Mouse (Mus musculus): ENCODE measurements around the gene Dapk1. TPM values are rescaled to one million over a fixed set of nuclear protein-coding genes. Genes with fewer than 3 reads are reported as not detected.

Gene Dapk1
- polyA plus RNA-seq, 1 experiment from 2014 or later: 14.8 TPM

GRCm38 (mm10) chr13:60695186-60695980 is 93.6 kb downstream of the Dapk1 start:
- no peaks in the 10 kb centered on the region for H3K9me3 ChIP-seq (ENCODE audit: control insufficient read depth, low read length)
- H3K4me3 ChIP-seq (ENCODE audit: low read depth, low read length): no peak overlapping the region
- no peak for DNase-seq (ENCODE audit: low spot score)
- no peak overlapping the region for H3K4me2 ChIP-seq (ENCODE audit: low read depth, severe bottlenecking)
- no peak overlapping the region for H3K9ac ChIP-seq (ENCODE audit: low read length)
- 80% methylated on average over 10 of the region's 10 CpGs for WGBS
- H3K4me1 ChIP-seq (ENCODE audit: control insufficient read depth, insufficient read depth, low read length): no peaks in the 10 kb centered on the region
- no peaks in the 10 kb centered on the region for H3K27me3 ChIP-seq (ENCODE audit: control insufficient read depth, insufficient read depth, low read length)
- ATAC-seq (ENCODE audit: insufficient number of reproducible peaks, low FRiP score, low TSS enrichment, low read depth): no peak
- no peak overlapping the region for H3K27ac ChIP-seq (replicated peaks; ENCODE audit: low read depth, low read length)
- H3K36me3 ChIP-seq (ENCODE audit: control insufficient read depth, insufficient read depth, low read length): no peaks in the 10 kb centered on the region; the same call in 1 of the 2 replicates

DNA sequence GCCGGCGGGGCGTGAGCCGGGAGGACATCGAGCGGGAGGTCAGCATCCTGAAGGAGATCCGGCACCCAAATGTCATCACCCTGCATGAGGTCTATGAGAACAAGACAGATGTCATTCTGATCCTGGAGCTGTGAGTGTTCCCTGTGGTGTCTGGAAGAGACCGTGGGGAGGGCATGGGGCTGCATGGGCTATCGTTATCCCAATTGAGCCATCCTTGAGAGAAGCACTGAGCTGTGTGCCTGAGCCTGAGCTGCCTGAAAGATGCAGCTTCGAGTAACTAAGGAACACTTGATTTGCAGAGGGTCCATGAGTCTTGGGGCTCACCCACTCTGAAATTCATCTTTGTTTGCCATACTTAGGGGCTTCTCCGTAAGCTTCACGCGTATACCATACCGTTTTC is 94.6 kb downstream of the Dapk1 start:
- Histone ChIP-seq H3K36me3 (ENCODE audit: control insufficient read depth, insufficient read depth, low read length) (no peaks in the 10 kb centered on the region; the same call in 1 of the 2 replicates), H3K27ac (replicated peaks; ENCODE audit: low read depth, low read length) (no peak overlapping the region), H3K4me3 (ENCODE audit: low read depth, low read length) (no peak overlapping the region), H3K4me2 (ENCODE audit: low read depth, severe bottlenecking) (no peak overlapping the region), H3K9me3 (ENCODE audit: control insufficient read depth, low read length) (no peaks in the 10 kb centered on the region), H3K4me1 (ENCODE audit: control insufficient read depth, insufficient read depth, low read length) (no peaks in the 10 kb centered on the region), H3K27me3 (ENCODE audit: control insufficient read depth, insufficient read depth, low read length) (no peaks in the 10 kb centered on the region), H3K9ac (ENCODE audit: low read length) (no peak overlapping the region)
- DNase-seq (ENCODE audit: low spot score) (no peak), ATAC-seq (ENCODE audit: insufficient number of reproducible peaks, low FRiP score, low TSS enrichment, low read depth) (no peak)
- 90% methylated on average over 14 of the region's 14 CpGs for WGBS

DNA sequence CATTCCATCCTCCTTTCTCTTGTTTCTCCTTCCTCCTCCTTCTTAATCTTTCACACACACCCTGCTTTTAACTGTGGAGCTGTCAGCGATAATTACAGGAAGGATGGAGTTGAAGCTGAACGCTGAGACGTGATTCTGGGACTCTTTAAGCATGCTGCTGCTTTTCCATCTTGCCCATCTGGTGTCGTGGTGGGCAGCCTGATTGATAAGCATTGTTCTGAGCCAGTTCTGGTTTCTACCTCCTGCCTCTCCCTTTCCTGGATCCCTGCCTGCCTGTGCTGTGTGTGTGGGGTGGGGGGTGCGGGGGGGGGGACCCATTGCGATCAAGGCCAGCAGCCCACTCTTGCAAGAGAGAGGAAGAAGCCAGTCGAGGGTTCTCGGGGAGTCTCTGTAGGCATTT is 95.0 kb downstream of the Dapk1 start:
- WGBS: 68% methylated on average over 7 of the region's 8 CpGs
- Histone ChIP-seq H3K4me3 (ENCODE audit: low read depth, low read length) (no peak overlapping the region), H3K27ac (replicated peaks; ENCODE audit: low read depth, low read length) (no peak overlapping the region)

DNA sequence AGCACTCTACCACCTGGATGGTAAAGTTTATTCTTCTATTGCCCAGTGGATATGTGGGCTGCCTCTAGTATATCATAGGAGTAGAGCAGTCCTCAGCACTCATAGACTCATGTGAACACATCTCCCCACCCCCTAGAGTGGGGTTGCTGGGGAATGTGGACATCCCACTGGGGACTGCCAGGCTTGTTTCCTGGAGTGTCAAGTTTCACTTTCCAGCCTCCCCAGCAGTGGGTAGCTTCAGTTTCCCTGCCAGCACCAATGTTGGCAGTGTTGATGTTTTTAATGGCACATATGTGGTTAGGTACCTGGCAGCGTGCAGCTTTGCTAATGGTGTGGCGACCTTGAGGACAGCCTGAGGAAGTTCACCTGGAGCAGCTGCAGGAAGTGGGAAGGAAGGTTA is 96.3 kb downstream of the Dapk1 start:
- no peak for ATAC-seq (ENCODE audit: insufficient number of reproducible peaks, low FRiP score, low TSS enrichment, low read depth)
- H3K27me3 ChIP-seq (ENCODE audit: control insufficient read depth, insufficient read depth, low read length): no peaks in the 10 kb centered on the region
- H3K4me2 ChIP-seq (ENCODE audit: low read depth, severe bottlenecking): no peak overlapping the region
- H3K4me3 ChIP-seq (ENCODE audit: low read depth, low read length): no peak overlapping the region
- no peak for DNase-seq (ENCODE audit: low spot score)
- H3K36me3 ChIP-seq (ENCODE audit: control insufficient read depth, insufficient read depth, low read length): no peaks in the 10 kb centered on the region; the same call in 1 of the 2 replicates
- no peak overlapping the region for H3K9ac ChIP-seq (ENCODE audit: low read length)
- H3K27ac ChIP-seq (replicated peaks; ENCODE audit: low read depth, low read length): no peak overlapping the region
- 63% methylated on average over 2 of the region's 2 CpGs for WGBS
- no peaks in the 10 kb centered on the region for H3K4me1 ChIP-seq (ENCODE audit: control insufficient read depth, insufficient read depth, low read length)
- H3K9me3 ChIP-seq (ENCODE audit: control insufficient read depth, low read length): no peaks in the 10 kb centered on the region

More for the DNA sequence above, 95.0 kb downstream of the Dapk1 start:
- no peaks in the 10 kb centered on the region for H3K9me3 ChIP-seq (ENCODE audit: control insufficient read depth, low read length)
- DNase-seq (ENCODE audit: low spot score) (no peak), ATAC-seq (ENCODE audit: insufficient number of reproducible peaks, low FRiP score, low TSS enrichment, low read depth) (no peak)
- H3K4me1 ChIP-seq (ENCODE audit: control insufficient read depth, insufficient read depth, low read length): no peaks in the 10 kb centered on the region
- no peak overlapping the region for H3K9ac ChIP-seq (ENCODE audit: low read length)
- H3K36me3 ChIP-seq (ENCODE audit: control insufficient read depth, insufficient read depth, low read length): no peaks in the 10 kb centered on the region; the same call in 1 of the 2 replicates
- no peak overlapping the region for H3K4me2 ChIP-seq (ENCODE audit: low read depth, severe bottlenecking)
- no peaks in the 10 kb centered on the region for H3K27me3 ChIP-seq (ENCODE audit: control insufficient read depth, insufficient read depth, low read length)

DNA sequence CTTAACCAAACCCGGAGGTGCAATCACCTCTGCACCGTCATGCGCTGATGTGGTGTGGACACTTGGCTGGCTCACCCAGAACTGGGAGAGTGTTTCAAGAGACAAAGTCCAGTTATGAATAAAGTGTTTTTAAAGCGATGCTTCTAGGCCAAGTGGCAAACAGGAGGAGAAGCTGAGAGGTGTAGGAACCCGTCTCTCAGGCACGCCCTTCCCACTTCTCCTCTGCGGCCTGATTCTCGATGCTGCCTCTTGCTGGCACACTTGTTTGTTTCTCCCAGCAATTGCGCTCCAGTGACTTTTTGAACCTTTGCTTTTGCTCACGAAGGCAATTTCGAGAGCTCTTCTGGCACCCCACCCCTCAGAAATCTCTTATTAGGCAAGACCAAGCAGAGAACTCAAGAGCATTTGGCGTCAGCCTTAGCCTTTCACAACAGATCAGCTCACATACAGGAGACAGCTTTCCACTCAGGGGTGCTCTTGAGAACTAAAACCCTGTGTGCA is 100.0 kb downstream of the Dapk1 start:
- no peak overlapping the region for H3K4me2 ChIP-seq (ENCODE audit: low read depth, severe bottlenecking)
- WGBS: 89% methylated on average over 12 of the region's 12 CpGs
- no peaks in the 10 kb centered on the region for H3K9me3 ChIP-seq (ENCODE audit: control insufficient read depth, low read length)
- H3K4me3 ChIP-seq (ENCODE audit: low read depth, low read length): no peak overlapping the region
- no peak for ATAC-seq (ENCODE audit: insufficient number of reproducible peaks, low FRiP score, low TSS enrichment, low read depth)
- H3K36me3 ChIP-seq (ENCODE audit: control insufficient read depth, insufficient read depth, low read length): no peaks in the 10 kb centered on the region; the same call in 1 of the 2 replicates
- H3K27me3 ChIP-seq (ENCODE audit: control insufficient read depth, insufficient read depth, low read length): no peaks in the 10 kb centered on the region
- DNase-seq (ENCODE audit: low spot score): no peak
- H3K4me1 ChIP-seq (ENCODE audit: control insufficient read depth, insufficient read depth, low read length): no peaks in the 10 kb centered on the region
- no peak overlapping the region for H3K27ac ChIP-seq (replicated peaks; ENCODE audit: low read depth, low read length)
- H3K9ac ChIP-seq (ENCODE audit: low read length): no peak overlapping the region

DNA sequence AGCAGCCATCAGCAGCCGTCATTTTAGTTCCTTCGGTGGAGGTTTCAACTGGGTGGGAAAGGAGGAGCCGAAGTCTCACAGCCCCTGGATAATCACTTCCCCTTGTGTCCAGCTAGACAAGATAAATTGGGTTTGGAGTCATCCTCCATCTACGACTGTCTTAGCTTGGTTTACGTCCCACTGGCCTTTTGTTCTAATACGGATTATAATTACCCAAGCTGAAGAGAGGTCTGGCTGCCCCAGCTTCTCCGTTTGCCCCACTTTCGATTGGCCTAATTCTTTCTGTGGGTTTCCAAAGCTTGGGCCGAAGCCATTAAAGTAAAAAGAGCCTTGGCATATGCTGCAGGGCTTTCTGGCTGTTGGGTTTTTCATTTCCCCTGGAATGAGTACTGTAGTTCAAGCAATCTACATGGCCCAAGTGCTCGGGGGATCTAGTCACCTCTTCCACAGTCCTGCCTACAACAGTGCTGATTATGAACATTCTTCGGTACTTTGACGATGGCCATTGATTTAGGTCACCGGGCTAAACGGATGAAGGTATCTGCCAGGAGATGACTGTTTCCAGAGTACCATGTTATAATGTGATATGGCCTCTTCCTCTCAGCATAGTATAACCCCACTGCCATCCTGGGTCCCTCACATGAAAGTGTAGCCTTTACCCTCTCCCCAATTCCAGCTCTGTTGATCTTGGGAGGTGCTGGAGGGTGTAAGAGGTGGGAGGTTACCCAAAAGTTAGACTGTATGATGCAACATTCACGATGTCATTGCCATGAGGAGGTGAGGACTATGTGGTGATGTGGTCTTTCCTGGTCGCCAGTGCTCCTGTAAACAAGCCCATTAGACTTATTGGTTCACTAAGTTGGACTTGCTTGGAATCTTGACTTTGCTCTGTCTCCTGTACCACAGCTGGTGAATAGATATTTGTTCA is 106.1 kb downstream of the Dapk1 start:
- no peak for ATAC-seq (ENCODE audit: insufficient number of reproducible peaks, low FRiP score, low TSS enrichment, low read depth)
- Histone ChIP-seq H3K9me3 (ENCODE audit: control insufficient read depth, low read length) (no peaks in the 10 kb centered on the region), H3K27ac (replicated peaks; ENCODE audit: low read depth, low read length) (no peak overlapping the region), H3K36me3 (ENCODE audit: control insufficient read depth, insufficient read depth, low read length) (no peaks in the 10 kb centered on the region; the same call in 1 of the 2 replicates), H3K9ac (ENCODE audit: low read length) (no peak overlapping the region), H3K4me3 (ENCODE audit: low read depth, low read length) (no peak overlapping the region), H3K4me2 (ENCODE audit: low read depth, severe bottlenecking) (no peak overlapping the region), H3K4me1 (ENCODE audit: control insufficient read depth, insufficient read depth, low read length) (peaks cover 4% of the 10 kb centered on the region; the same call in 1 of the 2 replicates), H3K27me3 (ENCODE audit: control insufficient read depth, insufficient read depth, low read length) (no peaks in the 10 kb centered on the region)
- no peak for DNase-seq (ENCODE audit: low spot score)
- 81% methylated on average over 16 of the region's 16 CpGs for WGBS

DNA sequence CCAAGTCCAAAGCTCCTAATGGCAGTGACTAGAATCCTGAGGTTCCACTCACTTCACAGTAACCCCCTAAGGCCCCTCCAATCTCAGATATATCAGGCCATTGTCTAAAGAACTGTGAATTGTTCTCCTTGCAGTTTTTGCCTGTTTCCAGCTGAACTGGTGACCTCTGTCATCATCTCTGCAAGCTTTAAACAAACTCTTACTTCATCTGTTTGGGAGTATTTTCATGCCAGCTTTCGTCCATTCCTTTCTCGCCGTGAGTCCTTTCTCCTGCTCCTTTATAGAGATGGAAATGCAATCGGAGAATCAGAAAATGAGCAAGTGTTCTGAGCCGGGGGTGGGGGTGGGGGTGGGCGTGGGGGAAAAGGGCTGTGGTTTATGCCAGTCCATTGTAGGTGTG is 107.4 kb downstream of the Dapk1 start:
- no peak for ATAC-seq (ENCODE audit: insufficient number of reproducible peaks, low FRiP score, low TSS enrichment, low read depth)
- H3K9me3 ChIP-seq (ENCODE audit: control insufficient read depth, low read length): no peaks in the 10 kb centered on the region
- H3K27me3 ChIP-seq (ENCODE audit: control insufficient read depth, insufficient read depth, low read length): no peaks in the 10 kb centered on the region
- H3K9ac ChIP-seq (ENCODE audit: low read length): no peak overlapping the region
- no peaks in the 10 kb centered on the region; the same call in 1 of the 2 replicates for H3K36me3 ChIP-seq (ENCODE audit: control insufficient read depth, insufficient read depth, low read length)
- WGBS: 91% methylated on average over 6 of the region's 6 CpGs
- no peak overlapping the region for H3K27ac ChIP-seq (replicated peaks; ENCODE audit: low read depth, low read length)
- peaks cover 4% of the 10 kb centered on the region; the same call in 1 of the 2 replicates for H3K4me1 ChIP-seq (ENCODE audit: control insufficient read depth, insufficient read depth, low read length)
- H3K4me3 ChIP-seq (ENCODE audit: low read depth, low read length): no peak overlapping the region
- no peak overlapping the region for H3K4me2 ChIP-seq (ENCODE audit: low read depth, severe bottlenecking)
- DNase-seq (ENCODE audit: low spot score): no peak

DNA sequence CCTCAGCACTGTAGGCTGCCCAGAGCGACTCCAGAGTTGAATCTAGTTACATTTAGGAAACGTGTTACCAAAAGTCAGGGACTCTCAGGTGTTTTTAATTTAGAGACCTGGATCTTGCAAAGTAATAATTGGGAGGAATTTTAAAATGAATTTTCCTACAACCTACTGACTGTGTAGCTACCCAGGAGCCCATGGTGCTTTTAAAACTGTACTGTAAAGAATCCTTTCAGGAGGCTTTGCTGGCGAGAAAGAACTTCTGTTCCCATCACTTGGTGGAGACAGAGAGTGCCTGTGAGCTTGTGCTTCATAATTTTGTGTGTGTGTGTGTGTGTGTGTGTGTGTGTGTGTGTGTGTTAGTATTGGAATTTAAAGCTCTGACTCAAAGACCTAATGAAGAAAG is 109.2 kb downstream of the Dapk1 start:
- H3K9me3 ChIP-seq (ENCODE audit: control insufficient read depth, low read length): no peaks in the 10 kb centered on the region
- H3K4me2 ChIP-seq (ENCODE audit: low read depth, severe bottlenecking): no peak overlapping the region
- ATAC-seq (ENCODE audit: insufficient number of reproducible peaks, low FRiP score, low TSS enrichment, low read depth): no peak
- no peaks in the 10 kb centered on the region for H3K36me3 ChIP-seq (ENCODE audit: control insufficient read depth, insufficient read depth, low read length)
- H3K9ac ChIP-seq (ENCODE audit: low read length): no peak overlapping the region
- H3K4me3 ChIP-seq (ENCODE audit: low read depth, low read length): no peak overlapping the region
- no peaks in the 10 kb centered on the region for H3K27me3 ChIP-seq (ENCODE audit: control insufficient read depth, insufficient read depth, low read length)
- peaks cover 4% of the 10 kb centered on the region; the same call in 1 of the 2 replicates for H3K4me1 ChIP-seq (ENCODE audit: control insufficient read depth, insufficient read depth, low read length)
- 43% methylated on average over 3 of the region's 3 CpGs for WGBS
- no peak for DNase-seq (ENCODE audit: low spot score)
- H3K27ac ChIP-seq (replicated peaks; ENCODE audit: low read depth, low read length): no peak overlapping the region

All from limb, embryonic 11.5 days (tissue).